Mouse (Mus musculus) left cerebral cortex, postnatal 10 days (tissue): ENCODE measurements around the gene Rrp9. TPM values are rescaled to one million over a fixed set of nuclear protein-coding genes. Genes with fewer than 3 reads are reported as not detected.

Source experiments
- DNase-seq, 2 experiments: peaks; one replicate each; pipeline ENCODE4 v3.0.0; 2021 to 2022; ENCODE audit warnings: low spot score in 2 of 2, mixed read lengths in 1 of 2; ENCODE audit errors: extremely low spot score in 1 of 2
- intact Hi-C: fragments of 180-260 bp; cut with DNase I; formaldehyde crosslinking; loops from one replicate; pipeline ENCODE4 v1.15.1; 2025
- total RNA-seq, 2 experiments: library from RNA; stranded (reverse); gene quantifications; 2 replicates each; pipeline ENCODE4 v1.2.3; 2021

Rrp9 gene
- total RNA-seq, 2 experiments from 2014 or later, result 37.3 to 37.7 TPM

GRCm38 (mm10) chr9:106470991-106471750 is 4.6 kb upstream of the Rrp9 start:
- DNase-seq, result peak in 1 of 2 experiments; percentile 23
- intact Hi-C loops, result no loop called here

- intact Hi-C loops, result no loop called here
- DNase-seq, result peak in 1 of 2 experiments; percentile 90
Measured at GRCm38 (mm10) chr9:106471892-106472291, 3.9 kb upstream of the Rrp9 start.

- intact Hi-C loops, result no loop called here
- peak in 1 of 2 experiments; percentile 24 for DNase-seq
Measured at GRCm38 (mm10) chr9:106472321-106472720, 3.4 kb upstream of the Rrp9 start.

- intact Hi-C loops, result no loop called here
- DNase-seq, result peak in 1 of 2 experiments; percentile 34
Measured at GRCm38 (mm10) chr9:106473081-106473752, 2.5 kb upstream of the Rrp9 start.

- DNase-seq, result peak in 1 of 2 experiments; percentile 35
- intact Hi-C loops, result no loop called here
Measured at GRCm38 (mm10) chr9:106473753-106474105, 2.0 kb upstream of the Rrp9 start.

- intact Hi-C loops, result no loop called here
- peak in 1 of 2 experiments; percentile 84 for DNase-seq
Measured at GRCm38 (mm10) chr9:106474456-106474855, 1.3 kb upstream of the Rrp9 start.

- DNase-seq, result peak in 1 of 2 experiments; percentile 70
- intact Hi-C loops, result no loop called here
Measured at GRCm38 (mm10) chr9:106475046-106475445, 717 bp upstream of the Rrp9 start.

- intact Hi-C loops, result no loop called here
- DNase-seq, result peak in 1 of 2 experiments; percentile 61
Measured at GRCm38 (mm10) chr9:106476002-106476923, 500 bp downstream of the Rrp9 start.

GRCm38 (mm10) chr9:106476924-106477484 is 1.2 kb downstream of the Rrp9 start, which contains the start of gene Parp3:
Gene Parp3, minus strand, starts transcription at chr9:106476949.
- intact Hi-C loops, result no loop called here
- peak; percentile 100 for DNase-seq

GRCm38 (mm10) chr9:106477649-106478048 is 1.9 kb downstream of the Rrp9 start:
- peak in 1 of 2 experiments; percentile 13 for DNase-seq
- intact Hi-C loops, result no loop called here

- DNase-seq, result peak in 1 of 2 experiments; percentile 7
- intact Hi-C loops, result no loop called here
Measured at GRCm38 (mm10) chr9:106478101-106478500, 2.3 kb downstream of the Rrp9 start.

GRCm38 (mm10) chr9:106480541-106480940 is 4.8 kb downstream of the Rrp9 start:
- peak in 1 of 2 experiments; percentile 13 for DNase-seq
- intact Hi-C loops, result no loop called here

- intact Hi-C loops, result no loop called here
- peak in 1 of 2 experiments; percentile 22 for DNase-seq
Measured at GRCm38 (mm10) chr9:106481075-106481474, 5.3 kb downstream of the Rrp9 start.

- intact Hi-C loops, result no loop called here
- peak in 1 of 2 experiments; percentile 19 for DNase-seq
Measured at GRCm38 (mm10) chr9:106481676-106482075, 5.9 kb downstream of the Rrp9 start.

- DNase-seq, result peak in 1 of 2 experiments; percentile 21
- intact Hi-C loops, result no loop called here
Measured at GRCm38 (mm10) chr9:106482578-106483115, 6.9 kb downstream of the Rrp9 start.

GRCm38 (mm10) chr9:106483136-106483535 is 7.4 kb downstream of the Rrp9 start:
- DNase-seq, result no peak
- intact Hi-C loops, result no loop called here

GRCm38 (mm10) chr9:106483606-106484005 is 7.8 kb downstream of the Rrp9 start:
- peak in 1 of 2 experiments; percentile 20 for DNase-seq

GRCm38 (mm10) chr9:106485076-106485475 is 9.3 kb downstream of the Rrp9 start:
- intact Hi-C loops, result no loop called here
- peak in 1 of 2 experiments; percentile 27 for DNase-seq

More at GRCm38 (mm10) chr9:106483606-106484005, 7.8 kb downstream of the Rrp9 start:
- intact Hi-C loops, result no loop called here
